Mouse (Mus musculus): ENCODE measurements at regions not wholly inside any gene's neighbourhood (a gene's known extent, or its start where the extent isn't known, plus 50 kb on each side); places are given as distances from the start of the nearest gene placed in this dataset.

DNA sequence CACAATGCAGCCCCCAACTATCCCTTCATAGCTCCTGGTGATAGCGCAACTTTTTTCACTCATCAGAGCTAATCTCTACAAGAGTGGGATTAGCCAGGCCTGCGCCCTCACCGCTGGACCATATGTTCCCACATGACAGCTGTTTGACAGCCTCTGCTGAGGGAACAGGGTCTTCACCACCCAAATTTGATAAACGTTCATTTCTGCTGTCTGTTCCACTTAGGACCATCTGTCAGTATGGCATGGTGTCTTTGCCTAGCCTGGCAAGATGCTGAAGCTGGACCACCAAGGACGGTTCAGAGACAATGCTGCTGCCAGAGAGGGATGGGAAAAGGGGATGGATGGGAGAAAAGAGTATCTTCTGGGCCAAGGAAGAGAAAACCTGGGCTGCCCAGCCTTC is 321.4 kb downstream of the Mycn start:
- TF ChIP-seq CTCF (IDR thresholded peaks at IDR 0.05; ENCODE audit: low read depth, low read length): no peak
- no peak for TF ChIP-seq POLR2A (IDR thresholded peaks at IDR 0.05; ENCODE audit: extremely low read depth, insufficient read depth, low read length)
